Mouse (Mus musculus): Measurements from ENCODE around the gene Sema4f.

DNA sequence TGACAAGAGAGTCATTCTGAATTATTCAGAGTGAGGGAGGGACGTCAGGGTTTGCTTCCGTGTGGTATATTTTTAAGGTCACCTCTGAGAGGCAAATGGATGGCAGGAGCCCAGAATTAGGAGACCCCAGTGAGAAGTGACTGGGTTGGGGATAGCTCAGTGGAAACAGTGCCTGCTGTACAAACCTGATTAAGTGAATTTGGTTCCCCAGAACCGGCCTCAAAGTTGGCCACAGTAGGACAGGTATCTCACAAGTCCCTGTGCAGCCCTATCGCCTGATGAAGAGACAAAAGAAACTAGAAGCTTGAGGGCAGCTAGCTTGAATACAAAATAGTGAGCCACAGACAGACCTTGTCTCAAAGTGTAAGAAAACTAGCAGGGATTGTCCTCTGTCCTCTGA lies 23.1 kb downstream of the Sema4f start:
- no peak for TF ChIP-seq CTCF (IDR thresholded peaks at IDR 0.05; ENCODE audit: low read depth)
- no peak for TF ChIP-seq EP300 (IDR thresholded peaks at IDR 0.05; ENCODE audit: low read depth)

Measured in heart, postnatal 0 days (tissue).